Mouse (Mus musculus) hindbrain, embryonic 12.5 days (tissue): ENCODE measurements around the gene Eng. TPM values are rescaled to one million over a fixed set of nuclear protein-coding genes. Genes with fewer than 3 reads are reported as not detected.

Experiments used
- microRNA counts: library from miRNA; unstranded; fragments of <30 nt; microRNA quantifications from one replicate; lab custom pipeline; 2017
- microRNA-seq: library from miRNA; unstranded; fragments of <30 nt; microRNA quantifications from one replicate; pipeline ENCODE4, GENCODE M21; 2017
- polyA plus RNA-seq: library from polyadenylated mRNA; unstranded; fragments of >200 nt; fragmentation: Nextera tagmentation; extraction: Ambion mirVana; gene quantifications from 2 replicates; pipeline ENCODE4 v1.2.1, GENCODE M21; 2016

The Eng gene
- polyA plus RNA-seq, 1 experiment from 2014 or later: 31.6 TPM

MicroRNAs encoded within 50 kb of the gene (microRNA counts, 519-probe panel; counts per million panel counts)
- microRNA mmu-miR-1954 (lab: Ali Mortazavi, UCI) (470 counts per million, percentile 58 among the panel's probes with 10 or more counts), microRNA mmu-miR-2861 (lab: Ali Mortazavi, UCI) (470 counts per million, percentile 58 among the panel's probes with 10 or more counts)

Small RNAs within 50 kb of the gene (microRNA-seq; reads per million reads assigned to microRNA genes)
- gene Gm47291: not detected
- not detected for gene Mir1954
- gene Mir2861: not detected
- gene Mir3960: not detected
- not detected for gene Mir8093

Other genes starting within 250 kb of the Eng start
- gene Naif1, start 196.1 kb upstream of the Eng start, polyA plus RNA-seq: 5.9 and 6.2 TPM in 2 replicates
- 40.2 and 41.6 TPM in 2 replicates for gene Slc25a25, start 195.2 kb upstream of the Eng start, polyA plus RNA-seq
- gene Fam102a, start 111.3 kb upstream of the Eng start, polyA plus RNA-seq: 12.6 and 15.5 TPM in 2 replicates
- 110 and 117 TPM in 2 replicates for gene Dpm2, start 75.7 kb upstream of the Eng start, polyA plus RNA-seq
- 4.2 and 5.0 TPM in 2 replicates for gene Pip5kl1, start 71.8 kb upstream of the Eng start, polyA plus RNA-seq
- 0.31 and 0.56 TPM in 2 replicates for gene 9430097D07Rik, start 70.9 kb upstream of the Eng start, polyA plus RNA-seq
- gene St6galnac4, start 59.5 kb upstream of the Eng start, polyA plus RNA-seq: 21.5 and 22.9 TPM in 2 replicates
- 13.5 and 14.3 TPM in 2 replicates for gene St6galnac6, start 46.9 kb upstream of the Eng start, polyA plus RNA-seq
- gene Ak1, start 24.8 kb upstream of the Eng start, polyA plus RNA-seq: 40.4 and 43.2 TPM in 2 replicates
- 19.5 and 20.1 TPM in 2 replicates for gene Fpgs, start 57.5 kb downstream of the Eng start, polyA plus RNA-seq
- 99.0 and 101 TPM in 2 replicates for gene Cdk9, start 66.5 kb downstream of the Eng start, polyA plus RNA-seq
- gene Sh2d3c, start 74.5 kb downstream of the Eng start, polyA plus RNA-seq: 33.5 and 34.8 TPM in 2 replicates
- 1.6 and 2.0 TPM in 2 replicates for gene 6330409D20Rik, start 94.4 kb downstream of the Eng start, polyA plus RNA-seq
- gene Tor2a, start 110.6 kb downstream of the Eng start, polyA plus RNA-seq: 52.1 and 55.9 TPM in 2 replicates
- gene Ttc16, start 129.0 kb downstream of the Eng start, polyA plus RNA-seq: 0.63 and 1.1 TPM in 2 replicates
- gene Ptrh1, start 129.2 kb downstream of the Eng start, polyA plus RNA-seq: 4.6 and 5.6 TPM in 2 replicates
- 0.85 and 1.5 TPM in 2 replicates for gene Cfap157, start 137.8 kb downstream of the Eng start, polyA plus RNA-seq
- gene Stxbp1, start 200.7 kb downstream of the Eng start, polyA plus RNA-seq: 102 and 105 TPM in 2 replicates
- 42.2 and 43.8 TPM in 2 replicates for gene Fam129b, start 229.5 kb downstream of the Eng start, polyA plus RNA-seq